Mouse (Mus musculus) kidney, postnatal 25 days (tissue): ENCODE measurements around the gene Gm9495.
"Not testable (repeated sequence)": the region's sequence is repeated elsewhere in the genome, so short reads cannot be mapped to it uniquely, and the experiment has no call there.

ENCODE experiments used
- DNase-seq, 2 experiments: peaks; one replicate each; pipeline ENCODE4 v3.0.0; 2021; ENCODE audit warnings: mixed read lengths in 2 of 2

Gm9495 gene

DNA sequence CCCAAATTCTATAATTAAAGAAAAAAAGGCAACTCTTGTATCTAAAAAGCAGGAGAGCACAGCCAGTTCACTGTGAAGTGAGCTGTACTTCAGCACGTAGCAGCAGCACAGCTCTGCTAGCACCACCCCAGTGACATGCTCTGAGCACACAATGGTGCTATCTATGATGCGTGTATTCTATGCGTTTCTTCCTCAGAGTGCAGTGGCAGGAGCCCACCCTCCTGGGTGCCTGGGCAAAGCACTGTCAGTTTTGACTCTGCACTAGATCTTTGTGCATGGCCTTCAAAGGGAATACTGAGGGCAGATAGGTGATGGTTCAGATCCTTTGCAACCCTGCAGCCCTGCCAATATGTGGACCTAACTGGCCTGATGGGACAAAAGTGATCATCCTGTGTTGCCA lies at the start of gene Gm9495:
Gene Gm9495, minus strand, starts transcription at position 101 of the 400 bp plus-strand sequence.
- not testable (repeated sequence) for DNase-seq

- DNase-seq = not testable (repeated sequence)
Observed at GRCm38 (mm10) chr8:69474946-69475345, 21.6 kb upstream of the Gm9495 start.

GRCm38 (mm10) chr8:69420018-69420417 lies 33.3 kb downstream of the Gm9495 start:
- DNase-seq = peak in 1 of 2 experiments; percentile 51

GRCm38 (mm10) chr8:69414326-69414725 lies 39.0 kb downstream of the Gm9495 start:
- DNase-seq = no peak

- DNase-seq = no peak
Observed at GRCm38 (mm10) chr8:69404768-69405167, 48.6 kb downstream of the Gm9495 start.

DNA sequence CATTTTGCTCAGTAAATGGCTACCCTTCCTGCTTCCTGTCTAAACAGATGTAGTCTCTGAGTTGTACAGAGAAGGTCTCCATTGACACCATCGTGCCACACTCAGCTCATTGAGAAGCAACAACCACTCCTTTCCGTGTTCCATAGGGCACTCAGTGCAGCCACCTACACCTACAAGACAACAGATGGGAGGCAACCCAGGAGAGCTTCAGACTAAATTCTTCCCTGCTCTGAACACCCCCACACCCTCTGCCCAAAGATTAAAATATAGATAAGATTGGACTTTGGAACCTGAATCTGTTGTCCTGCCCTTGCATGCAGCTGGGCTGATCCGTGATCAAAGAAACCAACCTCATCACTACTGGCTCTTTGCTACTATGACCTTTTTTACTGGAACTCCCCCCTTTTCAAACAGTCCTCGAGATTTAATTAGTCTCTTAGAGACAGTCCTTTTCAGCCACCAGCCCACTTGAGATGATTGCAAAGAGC lies 53.4 kb downstream of the Gm9495 start:
- DNase-seq = no peak

DNA sequence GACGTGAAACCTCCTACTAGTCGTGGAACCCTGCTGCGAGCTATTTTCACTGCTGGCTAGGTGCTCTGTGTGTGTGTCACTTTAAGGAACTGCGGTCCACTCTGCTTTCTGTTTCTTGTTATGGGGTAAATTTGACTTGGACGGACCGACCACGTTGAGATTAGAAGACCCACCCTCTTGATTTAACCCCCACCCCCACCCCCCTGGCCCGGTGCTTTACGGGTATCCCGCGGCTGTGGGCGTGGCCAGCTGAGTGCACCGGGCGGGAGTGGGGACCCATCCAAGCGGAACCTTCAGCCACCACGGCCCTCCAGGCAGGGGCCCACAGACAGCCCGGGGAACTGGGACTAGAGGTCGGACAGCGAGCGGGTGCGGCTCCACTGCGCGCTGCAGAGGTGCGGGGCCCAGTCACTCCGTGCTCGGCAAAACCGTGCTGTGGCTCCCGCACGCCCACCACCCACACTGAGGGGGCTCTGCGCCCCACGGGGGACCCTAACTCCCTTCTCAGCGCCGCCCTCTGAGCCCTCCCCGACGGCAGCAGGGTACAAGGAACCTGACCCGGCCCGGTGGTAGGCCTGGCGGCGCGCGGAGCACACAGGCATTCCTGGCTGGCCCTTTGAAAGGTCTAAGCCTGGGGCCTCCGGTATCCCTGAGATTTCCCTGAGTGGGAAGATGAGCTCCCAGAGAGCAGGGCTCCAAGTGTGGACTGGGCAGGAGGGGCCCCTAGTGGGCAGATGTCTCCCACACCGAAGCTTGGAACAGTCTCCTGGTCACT lies 54.0 kb downstream of the Gm9495 start:
- peak; percentile 77 to 88 for DNase-seq

DNA sequence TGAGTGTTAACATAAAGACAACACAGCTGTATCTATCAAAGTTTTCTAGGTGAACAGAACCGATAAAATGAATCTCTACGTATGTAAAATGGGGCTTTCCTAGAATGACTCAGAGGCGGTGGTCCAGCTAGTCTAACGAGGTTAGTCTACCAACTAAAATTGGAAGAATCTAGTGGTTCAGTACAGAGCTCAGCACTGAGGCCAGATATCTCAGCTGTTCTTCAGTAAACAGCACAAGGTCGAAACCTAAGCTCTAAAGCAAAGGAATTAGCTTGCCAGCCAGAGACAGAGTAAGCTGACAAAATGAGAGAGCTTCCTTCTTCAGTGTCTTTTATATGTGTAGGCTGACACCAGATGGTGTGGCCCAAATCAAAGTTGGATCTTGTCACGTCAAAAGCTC lies 57.2 kb downstream of the Gm9495 start:
- DNase-seq = no peak

- DNase-seq = peak; percentile 94 to 95
Observed at GRCm38 (mm10) chr8:69395050-69395789, 58.1 kb downstream of the Gm9495 start.

DNA sequence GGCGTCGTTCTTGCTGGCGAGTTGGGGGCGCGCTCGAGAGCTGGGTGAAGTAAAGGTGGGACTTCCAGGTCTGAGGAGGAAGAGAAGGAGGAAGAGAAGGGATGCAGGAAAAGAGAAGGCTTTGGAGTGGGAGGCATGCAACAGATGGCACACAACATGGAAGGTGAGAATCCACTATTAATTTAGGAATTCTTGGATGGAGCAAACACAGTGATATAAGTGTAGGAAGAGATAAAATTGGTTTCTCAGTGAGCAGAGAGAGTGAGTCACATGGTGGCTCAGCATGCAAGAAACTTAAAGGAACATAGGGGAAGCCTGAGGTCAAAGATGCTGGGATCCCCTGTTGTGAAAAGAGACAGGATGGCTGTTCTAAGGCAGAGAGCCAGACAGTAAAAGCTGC lies 69.0 kb downstream of the Gm9495 start:
- DNase-seq = no peak
